Comparison of ENCODE assay signal across 9 mouse cellular contexts in the genomic region with DNA sequence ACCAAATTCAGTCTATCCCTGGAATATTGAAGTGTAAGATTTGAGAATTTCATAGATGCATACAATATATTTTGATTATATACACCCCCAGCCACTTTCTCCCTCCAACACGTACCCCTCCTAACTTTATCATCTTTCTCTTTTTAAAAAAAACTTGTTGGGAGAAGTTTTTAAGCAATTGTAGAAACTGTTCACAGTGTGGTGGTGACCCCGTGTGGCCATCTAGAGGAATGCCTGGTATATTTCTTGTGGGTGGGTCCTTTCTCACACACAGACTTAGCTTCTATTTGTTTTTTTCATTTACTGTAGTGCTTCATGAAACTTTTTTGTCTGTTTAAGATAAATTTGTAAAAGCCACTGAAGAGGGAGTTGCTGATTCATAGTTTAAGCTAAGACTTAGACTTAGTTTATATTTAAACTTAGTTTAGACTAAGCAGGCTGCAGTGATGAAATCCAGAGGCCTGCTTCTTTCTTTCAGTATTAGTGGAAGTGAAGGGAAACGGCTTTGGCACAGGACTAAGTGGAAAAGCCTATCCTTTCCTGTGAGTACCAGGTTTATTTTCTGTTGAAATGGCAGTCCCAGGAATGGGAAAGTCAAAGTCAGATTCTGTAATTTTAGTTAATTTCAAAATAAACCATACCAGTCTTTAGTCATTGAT. TPM values are rescaled to one million over a fixed set of nuclear protein-coding genes. Genes with fewer than 3 reads are reported as not detected.
DNase-seq lines count a peak whose midpoint lies in the region; ATAC-seq and TF ChIP-seq lines count a peak whose summit lies in the region.
"Had no signal": no experiment of that assay in that cellular context is flagged by ENCODE, and none has a peak within 500 bp of the region (broad histone marks: within the 10 kb centered on the region; RNA-seq: fewer than 3 reads in every experiment).

No protein-coding gene starts in this region.

- no peaks in the 10 kb centered on the region for H3K4me1 ChIP-seq in cortical plate, adult 2 months (ENCODE audit: control insufficient read depth, insufficient read depth, low read length)
- H3K4me1 ChIP-seq in intestine, embryonic 15.5 days (replicated peaks), result no peaks in the 10 kb centered on the region

- no peak overlapping the region for H3K9ac ChIP-seq in intestine, embryonic 15.5 days

- TF ChIP-seq POLR2A in cortical plate, adult 2 months (IDR thresholded peaks at IDR 0.05; ENCODE audit: extremely low read depth, insufficient read depth, low read length), result no peak

- 13% methylated on average over 3 of the region's 3 CpGs for WGBS in intestine, embryonic 15.5 days

- no peaks in the 10 kb centered on the region for H3K36me3 ChIP-seq in intestine, embryonic 15.5 days

- H3K9me3 ChIP-seq in intestine, embryonic 15.5 days, result no peaks in the 10 kb centered on the region

- H3K4me2 ChIP-seq in intestine, embryonic 15.5 days (replicated peaks), result no peak overlapping the region

- peak; percentile 48 for DNase-seq in gastrocnemius, postnatal 10 days
- no peak for DNase-seq in gastrocnemius, postnatal 36 days
- DNase-seq in right cerebral cortex, adult 2 months (ENCODE audit: low spot score in 2 of 2), result peak; percentile 32 to 55
- DNase-seq in right cerebral cortex, postnatal 25 days, result no peak
- DNase-seq in lung, postnatal 36 days, result peak; percentile 56
- DNase-seq in yolk sac, embryonic 10.5 days (ENCODE audit: low spot score), result peak; percentile 19

- H3K4me3 ChIP-seq in cortical plate, adult 2 months (ENCODE audit: insufficient read depth, low read length), result no peak overlapping the region
- no peak overlapping the region for H3K4me3 ChIP-seq in intestine, embryonic 15.5 days (replicated peaks)

- H3K27me3 ChIP-seq in intestine, embryonic 15.5 days (replicated peaks), result no peaks in the 10 kb centered on the region

- peak; percentile 59 for TF ChIP-seq CTCF in cortical plate, adult 2 months (IDR thresholded peaks at IDR 0.05; ENCODE audit: extremely low read depth, insufficient read depth, low read length)

- peak; percentile 76 for ATAC-seq in intestine, embryonic 15.5 days

- intact Hi-C loops in gastrocnemius, postnatal 36 days (cut with DNase I), result loop anchor here (10.0 kb wide), 1 partner anchor 307 kb away; no protein-coding TSS in a partner anchor

- no peak overlapping the region for H3K27ac ChIP-seq in cortical plate, adult 2 months (ENCODE audit: insufficient read depth, low read length)
- no peak overlapping the region for H3K27ac ChIP-seq in intestine, embryonic 15.5 days

RNA-seq across cellular contexts. Expression of gene Odf2l, which starts 13.0 kb away (rescaled TPM):
- 10 to 100 TPM in 1 of 2 experiments, 1 to 10 TPM in 1; 5.9 to 15.5 TPM for total RNA-seq in gastrocnemius, postnatal 10 days (2021)
- total RNA-seq in gastrocnemius, postnatal 36 days (2021), result 10 to 100 TPM in 1 of 2 experiments, 1 to 10 TPM in 1; 7.4 to 10.2 TPM
- 15.2 and 15.9 TPM in 2 replicates for polyA plus RNA-seq in cortical plate, adult 2 months (2012; rRNA removed)
- polyA plus RNA-seq in intestine, embryonic 15.5 days (2015; fragmentation: Nextera tagmentation; extraction: Ambion mirVana), result 14.2 and 18.1 TPM in 2 replicates

RNA-seq across cellular contexts. Expression of gene Clca2, which starts 32.1 kb away (rescaled TPM):
- 1 to 10 TPM in 1 of 2 experiments, under 1 TPM in 1; 0.70 to 1.6 TPM for total RNA-seq in gastrocnemius, postnatal 10 days (2021)
- total RNA-seq in gastrocnemius, postnatal 36 days (2021), result under 1 TPM in 1 of 2 experiments, not detected in 1; 0.10 TPM
- polyA plus RNA-seq in cortical plate, adult 2 months (2012; rRNA removed), result not detected in 2 replicates
- polyA plus RNA-seq in intestine, embryonic 15.5 days (2015; fragmentation: Nextera tagmentation; extraction: Ambion mirVana), result 0.35 and 0.50 TPM in 2 replicates
- total RNA-seq: layer of hippocampus, postnatal 25 days had no signal

Comparison
In these comparisons a context has a peak if more than half of its experiments do, and no peak if none do; other contexts are left out.
1. DNase-seq: peak in gastrocnemius, postnatal 10 days (single experiment), right cerebral cortex, adult 2 months (2 of 2), lung, postnatal 36 days (single experiment) and yolk sac, embryonic 10.5 days (single experiment); none in gastrocnemius, postnatal 36 days (0 of 2) and right cerebral cortex, postnatal 25 days (single experiment).